Mouse (Mus musculus): Measurements from ENCODE around the gene Apoc2.

Apoc2 gene

GRCm38 (mm10) chr7:19678901-19679300 is 1.2 kb upstream of the Apoc2 start:
- no peak for DNase-seq (ENCODE audit: low read depth, low spot score)

- DNase-seq (ENCODE audit: low read depth, low spot score), result no peak
Observed at GRCm38 (mm10) chr7:19676662-19677061, 1.1 kb downstream of the Apoc2 start.

- no peak for DNase-seq (ENCODE audit: low read depth, low spot score)
Observed at GRCm38 (mm10) chr7:19675824-19676223, 1.9 kb downstream of the Apoc2 start.

- DNase-seq (ENCODE audit: low read depth, low spot score), result no peak
Observed at GRCm38 (mm10) chr7:19673083-19673699, 4.5 kb downstream of the Apoc2 start.

- no peak for DNase-seq (ENCODE audit: low read depth, low spot score)
Observed at GRCm38 (mm10) chr7:19671511-19671910, 6.2 kb downstream of the Apoc2 start.

GRCm38 (mm10) chr7:19668947-19669721 is 8.6 kb downstream of the Apoc2 start:
- peak; percentile 77 for DNase-seq (ENCODE audit: low read depth, low spot score)

GRCm38 (mm10) chr7:19667434-19667833 is 10.3 kb downstream of the Apoc2 start:
- DNase-seq (ENCODE audit: low read depth, low spot score), result no peak

GRCm38 (mm10) chr7:19666750-19667149 is 11.0 kb downstream of the Apoc2 start:
- DNase-seq (ENCODE audit: low read depth, low spot score), result no peak

- DNase-seq (ENCODE audit: low read depth, low spot score), result peak; percentile 85
Observed at GRCm38 (mm10) chr7:19664955-19665841, 12.5 kb downstream of the Apoc2 start, which contains the start of gene Clptm1. Gene Clptm1, minus strand, starts transcription at chr7:19665033.

GRCm38 (mm10) chr7:19664455-19664954 is 13.2 kb downstream of the Apoc2 start:
- no peak for DNase-seq (ENCODE audit: low read depth, low spot score)

GRCm38 (mm10) chr7:19663940-19664339 is 13.8 kb downstream of the Apoc2 start:
- no peak for DNase-seq (ENCODE audit: low read depth, low spot score)

GRCm38 (mm10) chr7:19652614-19653013 is 25.1 kb downstream of the Apoc2 start:
- DNase-seq (ENCODE audit: low read depth, low spot score), result no peak

- DNase-seq (ENCODE audit: low read depth, low spot score), result no peak
Observed at GRCm38 (mm10) chr7:19651063-19651786, 26.5 kb downstream of the Apoc2 start.

- DNase-seq (ENCODE audit: low read depth, low spot score), result no peak
Observed at GRCm38 (mm10) chr7:19641223-19641622, 36.5 kb downstream of the Apoc2 start.

- DNase-seq (ENCODE audit: low read depth, low spot score), result no peak
Observed at GRCm38 (mm10) chr7:19635074-19635827, 42.5 kb downstream of the Apoc2 start.

- no peak for DNase-seq (ENCODE audit: low read depth, low spot score)
Observed at GRCm38 (mm10) chr7:19634591-19634990, 43.1 kb downstream of the Apoc2 start.

- no peak for DNase-seq (ENCODE audit: low read depth, low spot score)
Observed at GRCm38 (mm10) chr7:19633855-19634254, 43.9 kb downstream of the Apoc2 start.

- DNase-seq (ENCODE audit: low read depth, low spot score), result no peak
Observed at GRCm38 (mm10) chr7:19633197-19633596, 44.5 kb downstream of the Apoc2 start.

- DNase-seq (ENCODE audit: low read depth, low spot score), result no peak
Observed at GRCm38 (mm10) chr7:19632720-19633119, 45.0 kb downstream of the Apoc2 start.

GRCm38 (mm10) chr7:19632275-19632674 is 45.5 kb downstream of the Apoc2 start:
- DNase-seq (ENCODE audit: low read depth, low spot score), result no peak

GRCm38 (mm10) chr7:19629361-19629734 is 48.4 kb downstream of the Apoc2 start, which contains the start of gene Relb:
Gene Relb, minus strand, starts transcription at chr7:19629438.
- peak; percentile 58 for DNase-seq (ENCODE audit: low read depth, low spot score)

Measured in WW6 (cell line).